Mouse (Mus musculus) thymus, postnatal 10 days (tissue): ENCODE measurements around the gene Frem3.

Source experiments
- DNase-seq, 2 experiments: peaks; one replicate each; pipeline ENCODE4 v3.0.0; 2021; ENCODE audit warnings: low spot score in 2 of 2

Frem3 gene

GRCm38 (mm10) chr8:80610549-80611440, at the start of gene Frem3:
TSS of gene Frem3 (plus strand) at chr8:80611080.
- DNase-seq = no peak

- DNase-seq = no peak
These were observed 46.6 kb upstream of the Frem3 start for GRCm38 (mm10) chr8:80564205-80564839.

DNA sequence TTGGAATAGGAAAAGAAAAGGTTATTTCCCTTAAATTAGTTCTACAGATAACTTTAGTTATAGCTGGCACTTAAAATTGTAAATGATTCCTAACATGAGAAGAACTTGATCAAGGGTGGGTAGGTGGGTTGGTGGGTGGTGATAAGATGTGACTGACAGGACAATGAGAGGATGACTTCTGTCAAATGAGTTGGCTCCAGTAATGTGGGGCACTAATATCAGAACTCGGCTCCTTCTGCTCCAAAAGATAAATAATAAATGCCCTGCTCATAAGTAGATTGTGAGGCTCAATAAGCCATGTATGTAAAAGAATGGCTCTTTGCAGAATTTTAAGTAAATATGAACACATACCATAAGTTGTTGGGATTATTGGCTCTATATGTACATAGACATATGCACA, 43.4 kb upstream of the Frem3 start:
- no peak for DNase-seq

DNA sequence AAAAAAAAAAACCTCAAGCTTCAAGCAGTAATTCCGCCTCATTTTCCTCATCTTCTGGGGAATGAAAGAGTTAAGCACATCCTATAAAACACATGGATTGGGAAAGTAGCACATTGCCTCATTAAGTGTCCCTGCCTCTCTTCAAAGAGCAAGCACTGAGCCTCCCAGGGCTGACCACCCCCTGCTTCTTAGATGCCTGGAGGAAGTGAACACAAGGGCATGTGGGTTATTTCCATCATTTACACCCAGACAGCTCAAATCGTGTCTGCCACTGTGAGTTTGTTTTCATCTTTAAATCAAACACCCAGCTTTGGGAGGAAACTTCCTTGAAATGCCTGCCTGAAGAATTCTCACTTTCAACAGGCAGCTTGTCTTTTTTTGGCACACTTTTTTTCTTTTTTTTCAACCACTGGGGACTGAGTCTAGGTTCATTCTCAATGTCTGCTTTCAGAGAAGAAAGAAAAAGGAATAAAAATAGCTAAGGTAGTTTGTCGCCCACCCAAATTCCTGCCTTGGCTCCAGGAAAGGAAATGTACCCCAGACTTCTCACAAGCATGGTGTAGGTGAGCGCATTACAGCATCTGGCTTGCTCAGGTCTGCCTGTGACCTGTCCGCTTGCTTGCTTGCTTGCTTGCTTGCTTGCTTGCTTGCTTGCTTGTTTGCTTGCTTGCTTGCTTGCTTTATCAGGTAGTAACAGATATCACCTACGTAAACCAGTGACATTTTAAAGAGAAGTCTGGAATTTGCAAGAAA, 42.5 kb upstream of the Frem3 start:
- DNase-seq = no peak

DNA sequence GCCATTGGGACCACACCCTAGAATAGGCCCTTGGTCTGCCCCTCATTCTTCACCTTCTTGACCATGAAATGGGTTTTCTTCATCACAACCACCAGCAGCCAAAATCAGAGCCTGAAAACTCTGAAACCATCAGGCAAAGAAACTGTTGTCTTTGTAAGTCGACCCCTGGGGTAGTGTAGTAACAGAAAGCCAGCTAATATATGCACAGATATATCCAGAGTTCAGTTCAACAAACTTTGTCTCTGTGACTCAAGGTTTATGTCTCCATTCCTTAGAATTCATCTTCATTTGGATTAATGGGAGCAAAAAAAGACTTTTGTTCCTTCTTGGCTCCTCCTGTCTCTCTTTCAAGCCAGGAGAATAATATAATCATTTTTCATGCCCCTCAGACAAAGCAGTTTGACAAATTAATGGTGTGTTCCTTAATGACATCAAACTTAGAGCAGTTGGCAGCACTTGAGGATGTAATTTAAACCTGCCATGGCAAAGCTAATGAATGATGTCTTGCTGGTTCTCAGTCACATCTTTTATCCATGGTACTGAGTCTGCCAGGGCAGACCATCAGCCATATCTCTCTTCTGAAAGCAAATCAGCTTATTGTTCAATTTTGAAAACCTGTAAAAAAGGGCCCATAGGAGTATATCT, 38.3 kb upstream of the Frem3 start:
- DNase-seq = no peak

GRCm38 (mm10) chr8:80577126-80577525, 33.8 kb upstream of the Frem3 start:
- DNase-seq = no peak

DNA sequence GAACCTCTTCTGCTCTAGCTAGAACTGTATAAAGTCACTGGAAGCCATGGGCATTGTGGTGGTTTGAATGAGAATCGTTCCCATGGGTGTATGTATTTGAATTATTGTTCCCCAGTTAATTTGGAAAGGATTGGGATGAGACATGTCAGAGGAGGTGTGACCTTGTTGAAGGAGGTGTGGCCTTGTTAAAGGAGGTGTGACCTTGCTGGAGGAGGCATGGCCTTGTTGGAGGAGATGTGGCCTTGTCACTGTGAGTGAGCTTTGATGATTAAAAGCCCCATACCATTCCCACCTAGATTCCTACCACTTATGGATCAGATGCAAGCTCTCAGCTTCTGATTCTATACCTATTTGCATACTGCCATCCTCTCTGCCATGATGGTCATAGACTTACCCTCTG, 31.8 kb upstream of the Frem3 start:
- no peak for DNase-seq

- no peak for DNase-seq
These were observed 18.3 kb upstream of the Frem3 start for GRCm38 (mm10) chr8:80592626-80593025.

GRCm38 (mm10) chr8:80600600-80601170, 10.2 kb upstream of the Frem3 start:
- no peak for DNase-seq

GRCm38 (mm10) chr8:80601886-80602285, 9.0 kb upstream of the Frem3 start:
- DNase-seq = no peak

DNA sequence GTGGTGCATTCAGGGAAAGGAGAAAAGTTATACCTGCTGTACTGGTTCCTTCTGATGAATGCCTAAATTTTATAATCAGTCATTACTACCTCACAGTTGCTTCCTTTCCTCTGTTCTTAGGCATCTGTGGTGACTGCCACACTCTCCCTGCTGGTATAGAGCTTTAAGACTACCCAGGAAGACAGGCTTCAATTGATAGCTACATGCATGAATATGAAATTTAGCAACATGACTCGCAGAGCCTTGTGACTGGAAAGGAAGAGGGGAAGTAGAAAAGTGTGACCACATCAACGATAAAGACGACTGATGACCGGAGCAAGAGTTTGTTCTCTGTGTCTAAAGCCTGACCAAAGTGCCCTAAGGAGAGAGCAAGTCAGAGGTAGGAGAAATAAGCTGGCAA, 3.8 kb upstream of the Frem3 start:
- no peak for DNase-seq

DNA sequence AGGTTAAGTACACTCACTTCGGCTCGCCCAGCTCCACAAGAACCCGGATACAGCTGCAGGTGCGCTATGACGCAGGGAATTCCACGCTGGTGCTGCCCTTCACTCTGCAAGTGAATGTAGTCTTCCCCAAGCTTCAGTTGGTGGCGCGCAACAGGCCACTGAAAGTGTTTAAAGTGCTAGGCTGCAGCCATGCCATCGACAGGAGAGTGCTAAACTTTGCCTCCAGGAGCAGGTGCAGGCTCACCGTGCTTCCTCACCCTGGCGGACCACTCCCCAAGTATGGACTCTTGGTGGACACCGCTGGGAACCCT, 516 bp downstream of the Frem3 start:
- DNase-seq = no peak

DNA sequence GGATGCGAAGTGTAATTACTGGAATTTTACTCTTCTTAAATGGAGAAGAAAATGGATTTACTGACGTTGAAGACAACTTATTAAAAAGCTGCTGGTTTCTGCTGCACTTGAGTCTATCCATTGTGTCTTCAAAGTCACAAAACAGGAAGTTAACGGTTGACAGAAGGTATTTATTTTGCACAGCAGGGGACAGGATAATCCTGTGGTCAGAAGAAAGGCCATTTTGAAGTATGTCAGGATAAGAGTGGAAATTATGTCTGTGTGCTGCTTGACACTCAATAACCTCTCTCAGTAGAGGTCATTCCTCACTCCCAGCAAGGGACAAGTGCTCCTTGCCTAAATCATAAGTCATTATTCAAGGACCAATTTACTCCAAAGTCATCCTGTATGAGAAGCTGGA, 8.9 kb downstream of the Frem3 start:
- no peak for DNase-seq

DNA sequence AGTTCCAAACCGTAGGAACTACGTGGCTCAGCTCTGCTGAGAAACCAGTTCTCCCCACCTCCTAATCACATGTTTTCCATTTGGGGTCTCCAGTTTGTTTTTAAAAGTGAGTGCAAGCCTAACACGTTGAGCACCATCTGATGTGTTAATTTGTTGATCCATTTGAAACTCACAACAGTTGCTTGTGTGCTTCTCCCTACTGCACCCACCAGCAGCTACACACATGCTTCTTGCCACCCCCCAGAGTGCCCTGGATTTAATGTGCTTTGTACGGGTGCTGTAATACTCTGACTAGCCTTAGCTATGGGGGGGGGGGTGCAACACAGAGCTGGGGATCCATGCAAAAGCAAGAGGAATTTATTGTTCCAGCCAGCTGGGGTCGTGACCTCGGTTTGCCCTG, 36.5 kb downstream of the Frem3 start:
- DNase-seq = no peak

GRCm38 (mm10) chr8:80657639-80658038, 46.8 kb downstream of the Frem3 start:
- DNase-seq = no peak

GRCm38 (mm10) chr8:80661055-80661454, 50.2 kb downstream of the Frem3 start:
- DNase-seq = no peak

DNA sequence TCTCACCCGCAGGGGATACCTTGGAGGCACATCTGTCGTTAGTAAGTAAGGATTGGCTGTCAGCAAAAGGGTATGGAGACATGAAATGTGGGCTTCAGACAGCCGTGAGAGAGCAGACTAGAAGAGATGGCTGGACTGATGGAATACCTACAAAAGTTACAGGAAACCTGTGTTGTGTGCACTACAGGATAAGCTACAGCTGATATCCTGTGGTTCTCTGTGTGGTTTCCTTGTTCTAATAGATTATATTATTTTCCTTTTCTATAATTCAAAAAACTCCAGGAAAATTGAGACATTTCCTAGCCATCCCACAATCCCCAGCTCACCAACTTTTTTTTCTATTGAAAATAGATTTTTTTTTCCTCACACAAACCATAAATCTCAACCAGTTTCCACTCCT, 52.6 kb downstream of the Frem3 start:
- no peak for DNase-seq

DNA sequence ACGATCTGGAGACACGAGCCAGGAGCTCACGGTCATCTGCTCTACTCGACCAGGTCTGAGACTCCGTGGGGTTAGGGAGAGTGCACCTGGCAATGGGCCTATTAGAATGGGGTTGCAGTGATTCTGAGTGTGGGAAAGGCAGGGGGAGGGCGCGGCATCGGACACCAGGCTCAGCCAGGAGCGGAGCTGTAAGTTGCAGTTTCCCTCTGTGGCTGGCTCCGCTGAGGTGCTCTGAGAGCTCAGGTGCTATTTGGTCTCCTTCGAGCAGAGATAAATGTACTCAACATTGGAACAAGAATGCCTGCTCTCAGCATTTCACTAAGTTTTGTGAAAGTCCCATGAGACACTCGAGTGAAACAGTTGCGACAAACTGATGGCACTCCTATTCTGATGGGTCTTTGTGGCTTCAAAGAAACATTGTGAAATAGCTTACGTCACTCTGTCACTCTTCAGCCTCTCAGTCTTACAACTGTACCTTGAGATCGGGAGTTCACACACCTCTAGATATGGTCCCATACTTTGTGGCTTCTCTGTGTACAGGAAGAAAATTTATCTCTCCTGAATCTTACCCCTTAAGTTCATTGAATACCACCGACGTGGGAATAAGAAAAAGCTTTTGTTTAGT, 58.5 kb downstream of the Frem3 start:
- no peak for DNase-seq

GRCm38 (mm10) chr8:80682594-80682993, 71.7 kb downstream of the Frem3 start:
- DNase-seq = no peak

DNA sequence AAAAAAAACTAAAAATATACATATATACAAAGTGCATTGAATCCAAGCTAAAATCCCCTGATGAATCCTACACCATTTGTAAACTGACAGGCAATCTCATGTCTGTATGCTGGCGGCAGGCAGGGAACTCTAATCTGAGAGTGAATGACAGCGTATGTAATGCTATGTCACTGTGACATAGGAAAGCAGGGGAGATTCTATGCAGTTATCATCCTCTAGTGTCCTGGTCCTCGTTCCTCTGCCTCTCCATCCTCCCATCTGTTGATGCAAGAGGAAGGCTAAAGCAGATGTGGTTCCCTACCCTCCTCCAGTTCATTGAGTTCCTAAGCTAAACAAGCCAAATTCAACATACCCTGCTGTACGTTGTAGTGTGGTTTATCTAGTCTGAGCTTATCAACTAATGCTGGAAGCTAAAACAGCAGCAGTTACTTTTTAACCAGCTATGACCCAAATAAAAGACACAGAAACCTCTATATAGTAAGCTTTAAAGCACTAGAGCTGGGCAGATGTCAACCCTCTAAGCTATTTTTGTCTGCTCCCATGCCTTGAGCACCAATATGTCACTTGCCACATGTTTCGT, 73.0 kb downstream of the Frem3 start:
- no peak for DNase-seq

GRCm38 (mm10) chr8:80688141-80688540, 77.3 kb downstream of the Frem3 start:
- DNase-seq = peak in 1 of 2 experiments; percentile 61
